Mouse (Mus musculus) cerebellum, adult 9-10 months (tissue): ENCODE measurements around the gene Cavin4.
"Not testable (repeated sequence)": the region's sequence is repeated elsewhere in the genome, so short reads cannot be mapped to it uniquely, and the experiment has no call there.

ENCODE experiments used
- DNase-seq: peaks from one replicate; pipeline ENCODE4 v3.0.0; 2022

Cavin4 gene

DNA sequence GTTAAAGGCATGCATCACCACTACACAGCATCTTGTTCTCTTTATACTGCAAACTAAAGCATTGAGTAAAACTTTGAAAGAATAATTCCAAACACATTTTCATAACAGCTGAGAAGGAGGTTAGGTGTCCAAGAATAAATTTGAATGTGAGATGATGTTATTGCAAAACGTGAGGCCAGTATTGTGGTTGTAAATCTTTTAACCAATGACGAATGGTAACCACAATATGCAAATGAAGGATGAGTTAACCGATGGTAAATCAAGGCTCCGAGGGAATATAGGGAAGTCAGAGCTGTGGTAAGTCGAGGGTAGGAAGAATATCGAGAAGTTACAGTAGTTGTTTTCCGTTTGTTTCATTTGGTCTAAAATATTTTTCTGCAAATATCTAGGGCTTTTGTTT is 11.1 kb downstream of the Cavin4 start:
- DNase-seq, result no peak

- DNase-seq, result no peak
Measured at GRCm38 (mm10) chr4:48676570-48677185, 13.4 kb downstream of the Cavin4 start.

DNA sequence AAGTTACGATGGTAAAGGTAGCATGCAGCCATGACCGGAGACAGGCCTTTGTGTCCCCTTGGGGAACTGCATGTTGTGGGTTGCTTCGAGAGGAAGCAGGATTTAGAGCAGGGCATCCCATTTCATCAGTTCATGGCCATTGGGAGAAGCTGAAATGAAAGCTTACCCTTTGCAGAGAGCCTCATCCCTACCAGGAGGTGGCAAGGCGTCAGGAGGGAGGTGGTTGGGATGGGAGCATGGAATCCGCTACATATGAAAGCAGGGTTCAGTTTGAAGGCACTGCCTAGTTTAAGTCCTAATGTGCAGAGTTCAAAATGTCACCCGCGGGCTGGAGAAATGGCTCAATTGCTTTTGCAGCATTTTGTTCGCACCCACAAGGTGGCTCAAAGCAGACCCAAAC is 14.0 kb downstream of the Cavin4 start:
- no peak for DNase-seq

DNA sequence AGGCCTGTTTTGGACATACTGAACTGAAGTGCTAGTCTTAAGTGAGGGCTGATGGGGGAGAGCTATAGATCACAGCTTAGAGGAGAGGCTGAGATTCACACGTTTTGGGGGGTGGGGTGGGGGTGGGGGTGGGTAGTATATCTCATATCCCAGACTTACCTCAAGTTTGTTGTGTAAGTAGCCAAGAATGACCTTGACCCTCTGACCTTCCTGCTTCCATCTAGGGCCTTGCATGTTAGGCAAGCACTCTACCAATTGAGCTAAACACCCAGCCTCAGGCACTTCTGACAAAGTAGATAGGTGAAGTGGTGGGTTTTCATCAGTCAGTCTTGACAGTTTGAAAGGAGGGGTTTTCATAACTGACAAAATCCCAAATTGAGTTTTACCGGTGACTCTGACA is 14.5 kb downstream of the Cavin4 start:
- no peak for DNase-seq

DNA sequence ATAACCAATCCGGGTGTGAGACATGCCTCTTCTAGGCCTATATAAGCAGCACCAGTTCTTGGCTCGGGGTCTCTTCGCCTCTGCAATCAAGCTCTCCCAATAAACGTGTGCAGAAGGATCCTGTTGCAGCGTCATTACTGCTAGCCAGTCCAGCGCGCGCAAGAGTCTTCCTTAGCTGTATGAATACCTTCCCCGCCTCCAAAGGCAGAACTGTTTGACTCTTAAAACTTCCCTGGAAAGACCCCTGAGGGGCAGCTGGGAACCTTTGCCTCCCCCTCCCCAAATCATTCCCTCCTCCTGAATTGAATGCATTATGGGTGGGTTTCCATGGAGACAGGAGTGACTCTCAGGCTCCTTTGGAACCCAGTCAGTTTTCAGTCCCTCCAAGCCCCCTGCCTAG is 15.5 kb downstream of the Cavin4 start:
- no peak for DNase-seq

- not testable (repeated sequence) for DNase-seq
Measured at GRCm38 (mm10) chr4:48679728-48680127, 16.4 kb downstream of the Cavin4 start.

GRCm38 (mm10) chr4:48680214-48680613 is 16.9 kb downstream of the Cavin4 start:
- DNase-seq, result no peak

- DNase-seq, result peak; percentile 66
Measured at GRCm38 (mm10) chr4:48680648-48681343, 17.5 kb downstream of the Cavin4 start.

DNA sequence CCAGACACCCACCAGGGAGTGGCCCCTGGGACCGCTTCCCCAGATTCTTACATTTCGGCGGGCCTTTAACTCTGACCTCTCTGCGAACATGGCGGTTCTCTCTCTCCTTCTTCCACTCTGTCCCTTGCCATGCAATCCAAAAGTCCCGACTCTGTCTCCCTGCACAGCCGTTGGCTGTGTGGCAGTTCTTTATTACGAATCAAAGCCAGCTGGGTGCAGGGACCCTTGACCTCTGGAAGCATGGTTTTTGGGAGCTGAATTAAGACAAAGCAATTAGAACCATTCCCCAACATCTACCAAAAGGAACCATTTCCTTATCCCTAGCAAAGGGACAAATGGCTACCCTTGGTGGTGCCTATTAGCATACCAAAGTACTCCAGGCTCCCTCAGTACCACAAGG is 19.8 kb downstream of the Cavin4 start:
- DNase-seq, result no peak

DNA sequence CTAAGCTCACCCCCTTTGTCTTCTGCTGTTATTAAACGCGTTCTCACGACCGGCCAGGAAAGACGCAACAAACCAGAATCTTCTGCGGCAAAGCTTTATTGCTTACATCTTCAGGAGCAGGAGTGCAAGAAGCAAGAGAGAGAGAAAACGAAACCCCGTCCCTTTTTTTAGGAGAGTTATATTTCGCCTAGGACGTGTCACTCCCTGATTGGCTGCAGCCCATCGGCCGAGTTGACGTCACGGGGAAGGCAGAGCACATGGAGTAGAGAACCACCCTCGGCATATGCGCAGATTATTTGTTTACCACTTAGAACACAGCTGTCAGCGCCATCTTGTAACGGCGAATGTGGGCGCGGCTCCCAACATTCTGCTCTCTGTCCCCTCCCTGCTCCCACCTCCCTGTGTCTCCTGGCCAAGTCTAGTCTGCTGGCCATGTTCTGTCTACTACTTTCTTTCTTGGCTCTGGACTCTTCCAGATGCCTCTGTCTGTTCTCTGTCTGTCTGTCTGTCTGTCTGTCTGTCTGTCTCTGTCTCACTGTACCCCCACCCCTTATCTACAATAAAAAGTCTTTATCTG is 20.4 kb downstream of the Cavin4 start:
- not testable (repeated sequence) for DNase-seq

DNA sequence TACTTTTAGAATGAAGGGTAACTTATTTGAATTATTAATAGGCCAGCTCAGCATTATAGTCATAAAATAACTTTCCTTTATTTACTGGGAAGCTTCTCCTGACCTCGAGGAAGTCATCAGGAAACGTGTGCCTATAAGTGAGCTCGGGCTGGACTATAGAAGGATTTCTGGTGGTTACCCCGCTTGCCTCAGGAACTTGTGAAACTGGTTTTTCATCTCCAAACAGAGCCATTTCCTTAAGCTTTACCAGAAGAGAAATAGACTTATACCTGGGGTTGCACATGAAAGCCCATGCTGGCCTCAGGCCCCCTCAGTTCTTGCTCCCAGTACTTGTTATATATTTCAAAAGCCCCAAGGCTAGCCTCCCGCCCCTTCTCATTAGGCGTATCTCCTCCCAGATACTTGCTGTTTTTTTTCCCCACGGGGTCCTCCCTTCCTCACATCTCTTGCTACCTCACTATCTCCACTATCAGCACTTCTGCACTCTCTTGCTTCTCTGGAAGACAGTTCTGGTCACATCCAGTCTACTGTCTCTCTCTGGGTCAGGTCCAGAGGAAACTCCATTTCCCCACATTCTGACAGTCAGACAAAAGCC is 21.4 kb downstream of the Cavin4 start:
- DNase-seq, result no peak

DNA sequence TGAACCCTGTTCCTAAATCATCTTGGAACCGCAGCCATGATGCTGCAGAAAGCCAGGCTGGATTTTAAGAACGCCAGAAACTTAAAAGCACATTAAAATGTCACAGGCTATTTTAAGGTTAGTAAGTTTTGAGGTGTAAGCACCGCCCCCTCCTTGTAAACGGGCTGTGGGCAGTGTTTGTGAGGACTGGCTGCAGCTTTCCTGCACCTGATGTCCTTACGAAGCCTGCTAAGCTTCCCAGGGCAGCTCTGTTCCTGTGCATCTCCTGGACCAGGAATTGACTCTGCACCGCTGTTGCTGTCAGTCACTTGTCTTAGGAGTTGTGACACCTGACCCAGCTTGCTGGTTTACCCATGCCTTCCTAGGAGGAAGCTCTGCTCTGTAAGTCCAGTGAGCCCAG is 24.8 kb downstream of the Cavin4 start:
- DNase-seq, result no peak

DNA sequence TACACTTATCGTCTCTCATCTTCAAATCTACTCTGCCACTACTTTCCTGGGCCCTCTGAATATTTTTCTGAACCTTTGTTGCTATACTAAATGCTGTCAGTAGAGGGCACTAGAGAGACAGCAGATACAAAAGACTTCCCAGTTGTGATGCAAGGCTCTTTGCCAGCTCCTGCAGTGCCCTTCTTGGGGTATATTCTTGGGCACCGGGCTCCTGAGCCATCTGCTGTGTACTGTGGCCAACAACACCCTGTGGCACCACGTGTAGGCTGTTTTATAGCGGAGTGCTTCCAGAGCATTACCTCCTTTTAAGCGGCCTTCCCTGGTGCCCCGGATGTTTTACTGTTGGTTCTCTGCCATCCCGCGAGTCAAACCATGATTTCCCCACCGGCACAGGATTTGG is 27.3 kb downstream of the Cavin4 start:
- peak; percentile 88 for DNase-seq

DNA sequence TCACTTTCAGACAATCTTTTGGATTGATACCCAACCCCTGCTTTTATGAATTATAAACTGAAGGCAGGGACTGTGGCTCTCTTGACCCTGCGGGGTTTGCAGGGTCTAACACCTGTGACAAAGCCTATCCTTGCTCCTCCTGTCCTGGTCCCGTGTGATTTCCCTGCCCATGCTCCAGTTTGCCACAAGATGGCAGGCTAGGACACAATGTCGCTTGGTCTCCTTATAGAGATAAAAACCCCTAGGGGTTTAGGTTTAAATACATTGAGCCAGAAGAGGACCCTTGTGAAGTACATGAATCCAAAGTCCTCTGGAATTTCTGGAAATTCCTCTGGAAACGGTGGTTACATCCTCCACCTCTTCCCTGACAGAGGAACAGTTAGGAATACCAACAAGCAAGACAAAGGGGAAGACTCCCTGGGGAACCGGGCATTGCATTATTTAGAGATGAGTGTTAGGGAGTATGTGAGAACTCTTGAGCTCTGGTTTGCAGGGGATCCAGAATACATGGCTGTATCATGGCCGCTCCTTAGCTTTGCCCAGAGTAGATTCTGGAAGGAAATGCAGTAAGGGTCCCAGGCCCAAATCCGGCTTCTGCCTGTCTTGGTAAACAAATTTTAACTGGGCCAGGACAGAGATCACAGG is 28.6 kb downstream of the Cavin4 start:
- peak; percentile 37 for DNase-seq

- DNase-seq, result no peak
Measured at GRCm38 (mm10) chr4:48692736-48693292, 29.5 kb downstream of the Cavin4 start.

- no peak for DNase-seq
Measured at GRCm38 (mm10) chr4:48696706-48697105, 33.4 kb downstream of the Cavin4 start.

GRCm38 (mm10) chr4:48697302-48697701 is 34.0 kb downstream of the Cavin4 start:
- no peak for DNase-seq

DNA sequence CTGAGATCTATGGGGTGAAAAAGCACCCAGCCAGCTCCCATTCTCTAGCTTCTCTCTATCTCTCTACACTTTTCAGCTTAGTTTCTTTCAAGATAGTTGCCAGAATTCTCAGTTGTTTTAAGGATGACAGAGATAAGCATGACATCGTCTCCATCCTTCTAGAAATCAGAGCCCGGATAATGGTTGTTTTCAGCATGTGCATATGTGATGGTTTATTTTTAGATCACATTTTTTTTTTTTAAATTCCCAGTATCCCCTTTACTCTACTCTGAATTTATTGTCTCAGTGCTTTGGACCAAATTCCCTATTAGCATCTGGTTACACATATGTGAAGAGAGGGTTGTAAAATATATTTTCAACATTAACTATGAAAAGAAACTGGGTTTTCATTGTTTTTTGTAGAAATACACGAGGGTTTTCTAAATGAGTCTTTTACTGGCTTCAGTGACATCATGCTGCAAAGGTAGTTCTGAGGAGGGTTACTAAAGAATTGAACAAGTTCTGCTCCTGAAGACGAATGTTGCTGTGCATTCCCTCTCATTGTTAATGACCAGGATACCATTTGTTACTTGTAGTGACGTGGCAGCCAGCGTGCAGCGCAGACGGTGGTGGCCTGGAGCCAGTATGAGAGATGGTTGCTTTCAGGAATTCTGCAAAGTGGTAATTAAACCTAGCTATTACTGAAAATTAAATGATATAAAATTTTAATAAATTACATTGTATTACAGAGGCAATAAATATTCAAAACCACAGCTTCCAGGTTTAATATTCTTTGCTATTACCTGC is 52.7 kb downstream of the Cavin4 start:
- DNase-seq, result no peak

DNA sequence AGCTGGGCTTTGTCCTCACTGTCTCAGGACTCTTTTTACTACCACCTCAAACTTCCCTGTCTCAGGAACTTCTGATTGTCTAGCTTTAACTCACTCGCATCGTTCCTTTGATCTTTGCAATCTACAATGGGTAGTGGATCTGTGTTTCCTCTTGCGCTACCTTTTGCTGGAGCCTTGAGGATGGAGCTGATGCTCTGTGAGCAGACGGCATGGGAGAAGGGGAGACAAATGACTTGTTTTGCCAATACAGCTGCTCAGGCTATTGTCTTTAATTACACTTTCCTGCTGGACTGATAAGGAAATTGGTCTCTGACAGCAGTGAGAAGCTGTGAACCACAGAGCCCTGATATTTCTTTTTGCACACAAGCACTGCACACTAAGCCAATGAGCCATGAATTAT is 53.5 kb downstream of the Cavin4 start:
- no peak for DNase-seq
